ENCODE assay signal across 19 mouse cellular contexts in genomic region chr1:191853442-191853841, GRCm38 (mm10). TPM values are rescaled to one million over a fixed set of nuclear protein-coding genes. Genes with fewer than 3 reads are reported as not detected.
DNase-seq lines count a peak whose midpoint lies in the region; ATAC-seq and TF ChIP-seq lines count a peak whose summit lies in the region.
"Had no signal": no experiment of that assay in that cellular context is flagged by ENCODE, and none has a peak within 500 bp of the region (broad histone marks: within the 10 kb centered on the region; RNA-seq: fewer than 3 reads in every experiment).

No protein-coding gene starts in this region.

- H3K9ac ChIP-seq in heart, embryonic 12.5 days = no peak overlapping the region
- peak overlapping the region; percentile 40 for H3K9ac ChIP-seq in liver, embryonic 14.5 days (replicated peaks)
- no peak overlapping the region for H3K9ac ChIP-seq in stomach, postnatal 0 days (ENCODE audit: low read length)
- H3K9ac ChIP-seq: forebrain, embryonic 15.5 days; hindbrain, embryonic 14.5 days; intestine, embryonic 15.5 days; neural tube, embryonic 13.5 days; stomach, embryonic 15.5 days had no signal

- TF ChIP-seq CTCF in liver, embryonic 14.5 days (IDR thresholded peaks at IDR 0.05; ENCODE audit: low read depth) = peak; percentile 44
- no peak for TF ChIP-seq CTCF in stomach, postnatal 0 days (IDR thresholded peaks at IDR 0.05; ENCODE audit: low read depth)

- WGBS in heart, embryonic 12.5 days = 72% methylated on average over 9 of the region's 9 CpGs
- WGBS in liver, embryonic 14.5 days (ENCODE audit: insufficient replicate concordance) = 70% methylated on average over 9 of the region's 9 CpGs
- WGBS in stomach, postnatal 0 days = 75% methylated on average over 9 of the region's 9 CpGs
- 86% methylated on average over 9 of the region's 9 CpGs for WGBS in hindbrain, embryonic 10.5 days

- H3K4me1 ChIP-seq in heart, embryonic 12.5 days (replicated peaks) = peaks cover 19% of the 10 kb centered on the region
- peaks cover 37 to 45% of the 10 kb centered on the region in 2 experiments for H3K4me1 ChIP-seq in liver, embryonic 14.5 days (replicated peaks; ENCODE audit: control insufficient read depth in 2 of 2, insufficient read depth in 2 of 2, low read length in 1 of 2)
- no peaks in the 10 kb centered on the region for H3K4me1 ChIP-seq in stomach, postnatal 0 days (replicated peaks; ENCODE audit: control insufficient read depth, insufficient read depth)
- no peaks in the 10 kb centered on the region for H3K4me1 ChIP-seq in hindbrain, embryonic 10.5 days (replicated peaks)
- H3K4me1 ChIP-seq: forebrain, embryonic 15.5 days; neural tube, embryonic 13.5 days; stomach, embryonic 15.5 days had no signal

- TF ChIP-seq EP300 in liver, embryonic 14.5 days (IDR thresholded peaks at IDR 0.05; ENCODE audit: low read depth) = 0 out of 2 replicates have a peak, but pooled peaks have one; percentile 37
- TF ChIP-seq EP300 in stomach, postnatal 0 days (optimal IDR thresholded peaks at IDR 0.05) = no peak

- H3K27me3 ChIP-seq in heart, embryonic 12.5 days (replicated peaks) = no peaks in the 10 kb centered on the region; the same call in 1 of the 2 replicates
- no peaks in the 10 kb centered on the region for H3K27me3 ChIP-seq in liver, embryonic 14.5 days (ENCODE audit: control insufficient read depth, insufficient read depth, low read length)
- no peaks in the 10 kb centered on the region for H3K27me3 ChIP-seq in stomach, postnatal 0 days (ENCODE audit: control insufficient read depth, insufficient read depth, low read length)
- no peaks in the 10 kb centered on the region for H3K27me3 ChIP-seq in hindbrain, embryonic 10.5 days (ENCODE audit: insufficient read depth, poor library complexity, severe bottlenecking)
- H3K27me3 ChIP-seq: forebrain, embryonic 15.5 days; intestine, embryonic 15.5 days; neural tube, embryonic 13.5 days; stomach, embryonic 15.5 days had no signal

- ATAC-seq in heart, embryonic 12.5 days (ENCODE audit: insufficient number of reproducible peaks, low FRiP score) = peak; percentile 82
- 0 out of 2 replicates have a peak, but pooled peaks have one; percentile 11 for ATAC-seq in liver, embryonic 14.5 days (ENCODE audit: insufficient read depth)
- no peak for ATAC-seq in stomach, postnatal 0 days (ENCODE audit: low FRiP score, low TSS enrichment)
- ATAC-seq: forebrain, embryonic 15.5 days; intestine, embryonic 15.5 days had no signal

- no peaks in the 10 kb centered on the region for H3K36me3 ChIP-seq in heart, embryonic 12.5 days
- H3K36me3 ChIP-seq in liver, embryonic 14.5 days (replicated peaks; ENCODE audit: control insufficient read depth, insufficient read depth, low read depth) = no peaks in the 10 kb centered on the region
- no peaks in the 10 kb centered on the region for H3K36me3 ChIP-seq in stomach, postnatal 0 days (ENCODE audit: control insufficient read depth, insufficient read depth, low read length)
- H3K36me3 ChIP-seq in hindbrain, embryonic 10.5 days = no peaks in the 10 kb centered on the region
- H3K36me3 ChIP-seq: embryonic facial prominence, embryonic 10.5 days; forebrain, embryonic 15.5 days; intestine, embryonic 15.5 days; neural tube, embryonic 13.5 days; stomach, embryonic 15.5 days had no signal

- peak overlapping the region; percentile 41; the same call in 1 of the 2 replicates for H3K27ac ChIP-seq in heart, embryonic 12.5 days (ENCODE audit: poor library complexity, severe bottlenecking)
- peak overlapping the region; percentile 97 for H3K27ac ChIP-seq in liver, embryonic 14.5 days
- H3K27ac ChIP-seq in stomach, postnatal 0 days (replicated peaks) = no peak overlapping the region
- H3K27ac ChIP-seq in hindbrain, embryonic 10.5 days = no peak overlapping the region
- H3K27ac ChIP-seq: embryonic facial prominence, embryonic 10.5 days; forebrain, embryonic 15.5 days; hindbrain, embryonic 14.5 days; intestine, embryonic 15.5 days; neural tube, embryonic 13.5 days; stomach, embryonic 15.5 days had no signal

- H3K4me2 ChIP-seq in heart, embryonic 12.5 days = 0 out of 2 replicates have a peak overlapping the region, but pooled peaks have one; percentile 11
- H3K4me2 ChIP-seq in liver, embryonic 14.5 days (ENCODE audit: low read depth) = peak overlapping the region; percentile 26; the same call in 1 of the 2 replicates
- no peak overlapping the region for H3K4me2 ChIP-seq in stomach, postnatal 0 days (replicated peaks; ENCODE audit: low read depth)
- H3K4me2 ChIP-seq: forebrain, embryonic 15.5 days; hindbrain, embryonic 14.5 days; intestine, embryonic 15.5 days; neural tube, embryonic 13.5 days; stomach, embryonic 15.5 days had no signal

- H3K9me3 ChIP-seq in heart, embryonic 12.5 days (replicated peaks) = no peaks in the 10 kb centered on the region
- no peaks in the 10 kb centered on the region for H3K9me3 ChIP-seq in liver, embryonic 14.5 days (ENCODE audit: control insufficient read depth, low read length)
- no peaks in the 10 kb centered on the region for H3K9me3 ChIP-seq in stomach, postnatal 0 days (ENCODE audit: control insufficient read depth, low read length)
- no peaks in the 10 kb centered on the region for H3K9me3 ChIP-seq in hindbrain, embryonic 10.5 days
- H3K9me3 ChIP-seq: embryonic facial prominence, embryonic 10.5 days; forebrain, embryonic 15.5 days; intestine, embryonic 15.5 days; neural tube, embryonic 13.5 days; stomach, embryonic 15.5 days had no signal

- no peak overlapping the region for H3K4me3 ChIP-seq in heart, embryonic 12.5 days
- no peak overlapping the region; a peak in 2 of 4 replicates for H3K4me3 ChIP-seq in liver, embryonic 14.5 days (ENCODE audit: insufficient read depth in 1 of 2, low read depth in 2 of 2, low read length in 2 of 2)
- H3K4me3 ChIP-seq in stomach, postnatal 0 days (ENCODE audit: low read depth, low read length) = no peak overlapping the region
- H3K4me3 ChIP-seq in hindbrain, embryonic 10.5 days = no peak overlapping the region
- H3K4me3 ChIP-seq: embryonic facial prominence, embryonic 10.5 days; forebrain, embryonic 15.5 days; intestine, embryonic 15.5 days; neural tube, embryonic 13.5 days; stomach, embryonic 15.5 days had no signal

- DNase-seq in heart, adult 9 months (ENCODE audit: low spot score in 2 of 2) = no peak
- peak; percentile 66 for DNase-seq in ES-CJ7 (ENCODE audit: low read depth, low spot score)
- peak; percentile 75 for DNase-seq in c-Kit-negative CD71-positive TER-119-positive erythroid progenitor cells, embryonic 14.5 days (ENCODE audit: low read depth, low spot score)
- DNase-seq in liver, embryonic 14.5 days (ENCODE audit: low read depth in 3 of 3, low spot score in 3 of 3) = peak; percentile 56 to 64 (median 56)
- DNase-seq in stomach, postnatal 0 days (ENCODE audit: low spot score) = no peak
- DNase-seq in ovary, postnatal 14 days (ENCODE audit: low spot score) = no peak
- no peak for DNase-seq in hindbrain, embryonic 10.5 days (ENCODE audit: low spot score)
- DNase-seq: adrenal gland, adult 8-10 months; B cell, adult 2 months; cerebellum, postnatal 14 days; kidney, postnatal 4 days; lung, postnatal 14 days had no signal

RNA-seq across cellular contexts. Expression of gene Nek2, which starts 32.2 kb away (rescaled TPM):
- 37.9 and 39.5 TPM in 2 replicates for polyA plus RNA-seq in heart, embryonic 12.5 days (2016; fragmentation: Nextera tagmentation; extraction: Ambion mirVana)
- 11.2 and 14.4 TPM in 2 replicates for polyA plus RNA-seq in liver, embryonic 14.5 days (2012; rRNA removed)
- 28.8 and 33.0 TPM in 2 replicates for polyA plus RNA-seq in liver, embryonic 14.5 days (2014; fragmentation: Nextera tagmentation; extraction: Ambion mirVana)
- polyA plus RNA-seq in stomach, postnatal 0 days (2015; fragmentation: Nextera tagmentation; extraction: Ambion mirVana) = 7.9 and 10.6 TPM in 2 replicates
- polyA plus RNA-seq in hindbrain, embryonic 10.5 days (2016; fragmentation: Nextera tagmentation; extraction: Ambion mirVana) = 41.6 and 59.7 TPM in 2 replicates

RNA-seq across cellular contexts. Expression of gene Slc30a1, which starts 53.1 kb away (rescaled TPM):
- 4.8 and 5.0 TPM in 2 replicates for polyA plus RNA-seq in heart, embryonic 12.5 days (2016; fragmentation: Nextera tagmentation; extraction: Ambion mirVana)
- 3.8 and 5.9 TPM in 2 replicates for polyA plus RNA-seq in liver, embryonic 14.5 days (2012; rRNA removed)
- 2.1 and 3.2 TPM in 2 replicates for polyA plus RNA-seq in liver, embryonic 14.5 days (2014; fragmentation: Nextera tagmentation; extraction: Ambion mirVana)
- polyA plus RNA-seq in stomach, postnatal 0 days (2015; fragmentation: Nextera tagmentation; extraction: Ambion mirVana) = 5.4 and 5.5 TPM in 2 replicates
- 1.3 and 1.6 TPM in 2 replicates for polyA plus RNA-seq in hindbrain, embryonic 10.5 days (2016; fragmentation: Nextera tagmentation; extraction: Ambion mirVana)

Comparison
In these comparisons a context has a peak if more than half of its experiments do, and no peak if none do; other contexts are left out.
1. H3K27ac ChIP-seq: peak in heart, embryonic 12.5 days (single experiment) and liver, embryonic 14.5 days (single experiment); none in stomach, postnatal 0 days (single experiment) and hindbrain, embryonic 10.5 days (single experiment).
2. DNase-seq: peak in ES-CJ7 (single experiment), c-Kit-negative CD71-positive TER-119-positive erythroid progenitor cells, embryonic 14.5 days (single experiment) and liver, embryonic 14.5 days (3 of 3); none in heart, adult 9 months (0 of 2), stomach, postnatal 0 days (single experiment), ovary, postnatal 14 days (single experiment) and hindbrain, embryonic 10.5 days (single experiment).